Mouse (Mus musculus): Measurements from ENCODE around the gene Gnmt.

The Gnmt gene

DNA sequence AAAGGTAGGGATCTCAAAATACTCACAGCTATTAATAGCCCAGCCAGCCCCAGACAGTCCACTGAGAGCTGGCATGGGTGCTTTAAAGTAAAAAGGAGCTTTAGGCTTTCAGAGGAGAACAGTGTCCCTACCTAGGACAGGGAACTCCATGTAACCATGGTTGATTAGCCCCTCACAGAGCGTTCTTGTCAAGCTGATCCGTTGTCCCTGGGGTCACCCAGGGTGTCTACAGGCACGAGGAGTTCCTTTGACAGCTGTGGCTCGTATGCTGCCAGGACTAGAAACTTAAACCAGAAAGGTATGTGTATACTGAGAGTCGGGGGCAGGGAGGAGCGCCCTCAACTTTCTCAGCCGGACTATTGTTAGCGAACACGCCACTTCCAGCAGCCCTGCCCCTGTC lies 50.1 kb downstream of the Gnmt start:
- DNase-seq (ENCODE audit: low read depth, low spot score) = no peak
- Histone ChIP-seq H3K36me3 (ENCODE audit: control insufficient read depth, insufficient read depth, low read length, poor library complexity, severe bottlenecking) (peaks cover 2% of the 10 kb centered on the region), H3K27me3 (ENCODE audit: control insufficient read depth, insufficient read depth, low read length, poor library complexity, severe bottlenecking) (no peaks in the 10 kb centered on the region)

DNA sequence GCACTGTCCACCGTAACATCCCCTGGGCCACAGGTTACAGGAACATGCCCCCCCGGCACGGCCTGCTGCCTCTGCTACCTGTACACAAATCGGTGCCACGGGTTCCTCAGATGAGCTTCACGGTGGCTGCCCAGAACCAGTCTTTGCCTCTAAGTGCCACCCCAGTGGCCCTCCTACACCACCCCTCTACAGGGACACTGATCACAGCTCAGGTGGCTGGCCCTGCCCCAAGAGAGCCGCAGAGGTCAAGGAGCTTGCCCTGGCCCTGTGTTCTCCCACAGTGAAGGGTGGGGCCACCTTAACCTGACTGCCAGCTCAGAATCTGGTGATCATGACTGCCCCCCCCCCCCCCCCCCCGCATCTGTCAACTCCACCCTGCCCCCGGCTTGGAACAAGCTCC lies 50.6 kb downstream of the Gnmt start, which contains the start of gene Mea1:
Gene Mea1, plus strand, starts transcription at position 378 of the 400 bp plus-strand sequence.
- no peaks in the 10 kb centered on the region for H3K27me3 ChIP-seq (ENCODE audit: control insufficient read depth, insufficient read depth, low read length, poor library complexity, severe bottlenecking)
- H3K36me3 ChIP-seq (ENCODE audit: control insufficient read depth, insufficient read depth, low read length, poor library complexity, severe bottlenecking) = peaks cover 2% of the 10 kb centered on the region
- no peak for DNase-seq (ENCODE audit: low read depth, low spot score)
